Mouse (Mus musculus) left cerebral cortex, postnatal 36 days (tissue): Measurements from ENCODE around the gene Idi1. TPM values are rescaled to one million over a fixed set of nuclear protein-coding genes. Genes with fewer than 3 reads are reported as not detected.
"Not testable (repeated sequence)": the region's sequence is repeated elsewhere in the genome, so short reads cannot be mapped to it uniquely, and the experiment has no call there.

Experiments used
- DNase-seq, 2 experiments: peaks; one replicate each; pipeline ENCODE4 v3.0.0; 2021 to 2022; ENCODE audit warnings: low spot score in 2 of 2, mixed read lengths in 1 of 2
- intact Hi-C: fragments of 180-260 bp; cut with DNase I; formaldehyde crosslinking; loops from one replicate; pipeline ENCODE4 v1.15.1; 2025
- microRNA-seq: library from miRNA; unstranded; fragments of <30 nt; microRNA quantifications from one replicate; pipeline ENCODE4 v1.2.0, GENCODE M21; 2022
- total RNA-seq, 2 experiments: library from RNA; stranded (reverse); gene quantifications; 2 replicates each; pipeline ENCODE4 v1.2.3; 2021

The Idi1 gene
- total RNA-seq, 2 experiments from 2014 or later: 37.6 to 42.2 TPM

GRCm38 (mm10) chr13:8881611-8882010 lies 3.7 kb upstream of the Idi1 start:
- intact Hi-C loops: loop anchor here (10.0 kb wide), 2 partner anchors 113 to 213 kb away; partner anchors contain the start of genes Gtpbp4 and Larp4b
- no peak for DNase-seq

GRCm38 (mm10) chr13:8883870-8884269 lies 1.4 kb upstream of the Idi1 start:
- DNase-seq: not testable (repeated sequence)
- intact Hi-C loops: loop anchor here (10.0 kb wide), 2 partner anchors 111 to 211 kb away; partner anchors contain the start of genes Gtpbp4 and Larp4b

- intact Hi-C loops: loop anchor here (10.0 kb wide), 2 partner anchors 109 to 209 kb away; partner anchors contain the start of genes Gtpbp4 and Larp4b
- no peak for DNase-seq
These were observed 872 bp downstream of the Idi1 start for GRCm38 (mm10) chr13:8886185-8886560.

GRCm38 (mm10) chr13:8888603-8889002 lies 3.3 kb downstream of the Idi1 start:
- intact Hi-C loops: loop anchor here (10.0 kb wide), 2 partner anchors 106 to 206 kb away; partner anchors contain the start of genes Gtpbp4 and Larp4b
- DNase-seq: no peak

- intact Hi-C loops, DNase-seq: not testable (repeated sequence)
These were observed 20.7 kb downstream of the Idi1 start for GRCm38 (mm10) chr13:8905986-8906385.

- DNase-seq, intact Hi-C loops: not testable (repeated sequence)
These were observed 28.6 kb downstream of the Idi1 start for GRCm38 (mm10) chr13:8913890-8914289.

GRCm38 (mm10) chr13:8933499-8933898 lies 48.2 kb downstream of the Idi1 start:
- DNase-seq: no peak
- intact Hi-C loops: no loop called here

- DNase-seq, intact Hi-C loops: not testable (repeated sequence)
These were observed 52.4 kb downstream of the Idi1 start for GRCm38 (mm10) chr13:8937611-8938140.

GRCm38 (mm10) chr13:8941110-8941509 lies 55.8 kb downstream of the Idi1 start:
- DNase-seq, intact Hi-C loops: not testable (repeated sequence)

- intact Hi-C loops, DNase-seq: not testable (repeated sequence)
These were observed 56.4 kb downstream of the Idi1 start for GRCm38 (mm10) chr13:8941701-8942100.

Small RNA genes lying within 50 kb of the gene (microRNA-seq; reads per million reads assigned to microRNA genes)
- gene Gm22750: not detected

Other genes with a start within 250 kb of the Idi1 start
- 100 to 1,000 TPM; 104 TPM for gene Wdr37, start 13.6 kb upstream of the Idi1 start, total RNA-seq
- under 1 TPM in 1 of 2 experiments, not detected in 1; 0.59 TPM for gene Gm9745, start 62.7 kb downstream of the Idi1 start, total RNA-seq
- not detected for gene Idi2, start 67.4 kb downstream of the Idi1 start, total RNA-seq
- 10 to 100 TPM; 36.3 to 37.2 TPM for gene Gtpbp4, start 110.6 kb downstream of the Idi1 start, total RNA-seq
- gene Larp4b, start 208.4 kb downstream of the Idi1 start, total RNA-seq: 10 to 100 TPM; 75.5 to 76.3 TPM